Mouse (Mus musculus) heart, adult 2 months (tissue): Measurements from ENCODE around the gene Ppp1r17. TPM values are rescaled to one million over a fixed set of nuclear protein-coding genes. Genes with fewer than 3 reads are reported as not detected.

Experiments used
- DNase-seq, 2 experiments: peaks; one replicate each; pipeline ENCODE4 v3.0.0; 2021
- H3K27ac ChIP-seq: fragments of 200-600 bp; 2 replicates; pipeline ENCODE4 v1.8.1; 2022
- H3K27me3 ChIP-seq: fragments of 200-500 bp; 2 replicates; pipeline ENCODE4 v1.6.1; 2012; ENCODE audit warnings: mild to moderate bottlenecking, low read length, inconsistent platforms, mixed read lengths; ENCODE audit not compliant: control insufficient read depth, insufficient read depth
- H3K36me3 ChIP-seq: fragments of 200-500 bp; 2 replicates; pipeline ENCODE4 v1.6.1; 2012; ENCODE audit warnings: low read length, inconsistent platforms; ENCODE audit not compliant: control insufficient read depth, insufficient read depth
- H3K4me1 ChIP-seq: fragments of 200-500 bp; 2 replicates; pipeline ENCODE4 v1.6.1; 2011; ENCODE audit warnings: low read length; ENCODE audit not compliant: control insufficient read depth, insufficient read depth
- H3K4me3 ChIP-seq: fragments of 200-600 bp; 2 replicates; pipeline ENCODE4 v1.8.1; 2022
- H3K79me2 ChIP-seq: fragments of 200-500 bp; replicated peaks from 2 replicates; pipeline ENCODE4 v1.6.1; 2012; ENCODE audit warnings: mild to moderate bottlenecking, inconsistent platforms, low read length, moderate library complexity, mixed read lengths; ENCODE audit not compliant: control insufficient read depth, insufficient read depth
- H3K9ac ChIP-seq: fragments of 200-500 bp; 2 replicates; pipeline ENCODE4 v1.6.1; 2012; ENCODE audit warnings: low read depth, mild to moderate bottlenecking, control low read depth, inconsistent platforms, low read length, mixed read lengths
- CTCF ChIP-seq: fragments of 200-600 bp; IDR thresholded peaks from 2 replicates; pipeline ENCODE4 v1.8.1; 2022; ENCODE audit warnings: antibody characterized with exemption, mild to moderate bottlenecking, moderate library complexity
- EP300 ChIP-seq: fragments of 200-500 bp; IDR thresholded peaks from 2 replicates; pipeline ENCODE4 v1.6.1; 2011; ENCODE audit warnings: low read depth, low read length, control low read depth; ENCODE audit not compliant: insufficient read depth
- POLR2A ChIP-seq: fragments of 200-500 bp; IDR thresholded peaks from 2 replicates; pipeline ENCODE4 v1.6.1; 2011; ENCODE audit warnings: mild to moderate bottlenecking, low read depth, low read length, control low read depth; ENCODE audit not compliant: insufficient read depth
- WGBS: fragments of 180-500 bp; shearing (Covaris S2); methylation state at CpG from one replicate; pipeline ENCODE4 v1.1.7; 2018; 5-methylcytosine and 5-hydroxymethylcytosine counted together
- intact Hi-C: fragments of 180-260 bp; cut with DNase I; formaldehyde crosslinking; loops from one replicate; pipeline ENCODE4 v1.15.1; 2025
- polyA plus RNA-seq: library from polyadenylated mRNA; depleted of rRNA; stranded (reverse); fragments of >200 nt; gene quantifications from 2 replicates; pipeline ENCODE4 v1.2.3, GENCODE M21; 2012; rRNA removed
- total RNA-seq, 2 experiments: library from RNA; stranded (reverse); gene quantifications; 2 replicates each; pipeline ENCODE4 v1.2.3; 2021

Ppp1r17 gene
- total and polyA plus RNA-seq, 3 experiments, result 0.10 TPM; not detected in 2

DNA sequence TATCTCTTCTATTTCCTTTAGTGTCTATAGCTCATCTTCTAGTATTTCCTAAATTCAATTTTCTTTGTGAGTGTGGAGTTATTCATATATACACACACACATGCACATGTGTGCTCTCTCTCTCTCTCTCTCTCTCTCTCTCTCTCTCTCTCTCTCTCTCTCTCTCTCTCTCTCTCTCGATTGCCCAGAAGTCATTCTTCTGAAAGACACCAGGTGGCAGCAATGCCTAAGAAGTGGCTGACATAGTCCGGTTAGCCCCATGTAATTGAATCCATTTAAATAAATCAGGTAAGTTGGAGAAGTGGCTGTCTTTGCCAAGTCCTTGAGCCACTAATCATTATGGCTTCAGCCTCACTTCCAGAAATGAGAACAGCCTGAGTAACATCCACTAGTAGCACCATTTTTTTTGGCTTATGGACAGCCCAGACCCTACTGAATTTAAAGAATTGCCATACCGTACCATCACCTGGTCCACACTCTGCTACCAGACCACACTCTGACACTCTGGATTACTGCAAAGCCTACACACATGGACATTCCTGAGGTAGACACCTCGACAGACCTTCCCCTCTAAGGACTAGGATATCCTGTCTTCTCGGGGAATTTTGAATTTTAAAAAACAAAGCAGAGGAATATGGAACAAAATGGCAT is 49.5 kb downstream of the Ppp1r17 start:
- Histone ChIP-seq H3K4me1 (no peaks in the 10 kb centered on the region), H3K4me3 (no peak overlapping the region), H3K27ac (no peak overlapping the region), H3K27me3 (no peaks in the 10 kb centered on the region), H3K36me3 (no peaks in the 10 kb centered on the region), H3K79me2 (no peaks in the 10 kb centered on the region), H3K9ac (no peak overlapping the region)
- WGBS, result 36% methylated on average over 5 of the region's 5 CpGs
- TF ChIP-seq EP300 (no peak), CTCF (peak; percentile 73), POLR2A (no peak)
- peak in 1 of 2 experiments; percentile 7 for DNase-seq
- intact Hi-C loops, result loop anchor here (1.0 to 2.0 kb wide), 4 partner anchors 372 to 542 kb away; no protein-coding TSS in a partner anchor

- DNase-seq, result no peak
- H3K79me2 ChIP-seq, result no peaks in the 10 kb centered on the region
- no peaks in the 10 kb centered on the region for H3K36me3 ChIP-seq
- TF ChIP-seq CTCF (no peak), POLR2A (no peak), EP300 (no peak)
- no peaks in the 10 kb centered on the region for H3K4me1 ChIP-seq
- no peak overlapping the region for H3K4me3 ChIP-seq
- H3K27ac ChIP-seq, result no peak overlapping the region
- H3K27me3 ChIP-seq, result no peaks in the 10 kb centered on the region
- H3K9ac ChIP-seq, result no peak overlapping the region
- intact Hi-C loops, result no loop called here
These were observed 51.2 kb downstream of the Ppp1r17 start for GRCm38 (mm10) chr6:56068516-56068915.

GRCm38 (mm10) chr6:56076378-56076805 is 59.1 kb downstream of the Ppp1r17 start:
- Histone ChIP-seq H3K4me3 (no peak overlapping the region), H3K27me3 (no peaks in the 10 kb centered on the region), H3K27ac (peak overlapping the region; percentile 26; the same call in 1 of the 2 replicates), H3K9ac (no peak overlapping the region), H3K4me1 (no peaks in the 10 kb centered on the region), H3K79me2 (no peaks in the 10 kb centered on the region), H3K36me3 (no peaks in the 10 kb centered on the region)
- peak in 1 of 2 experiments; percentile 15 for DNase-seq
- intact Hi-C loops, result loop anchor here (10.0 kb wide), 1 partner anchor 298 kb away; no protein-coding TSS in a partner anchor
- 46% methylated on average over 4 of the region's 4 CpGs for WGBS
- TF ChIP-seq CTCF (no peak), POLR2A (no peak), EP300 (no peak)

Other genes starting within 250 kb of the Ppp1r17 start
- not detected for gene Itprid1, start 180.6 kb upstream of the Ppp1r17 start, total RNA-seq
- 0.43 TPM in 1 of 2 replicates, not detected in the other for gene Itprid1, start 180.6 kb upstream of the Ppp1r17 start, polyA plus RNA-seq